Mouse (Mus musculus) mesoderm, embryonic 11.5 days (tissue): ENCODE data around the gene Il17rd.

ENCODE experiments used
- DNase-seq: peaks from one replicate; pipeline ENCODE4 v3.0.0-alpha.2; 2012; ENCODE audit warnings: low read depth, low spot score

Il17rd gene

GRCm38 (mm10) chr14:27145171-27146045 is 106.7 kb downstream of the Il17rd start:
- DNase-seq: peak; percentile 23

GRCm38 (mm10) chr14:27147726-27148125 is 109.0 kb downstream of the Il17rd start:
- no peak for DNase-seq

- DNase-seq: no peak
Measured at GRCm38 (mm10) chr14:27149401-27149800, 110.7 kb downstream of the Il17rd start.

- peak; percentile 35 for DNase-seq
Measured at GRCm38 (mm10) chr14:27150011-27150640, 111.4 kb downstream of the Il17rd start.

- peak; percentile 23 for DNase-seq
Measured at GRCm38 (mm10) chr14:27151432-27151831, 112.7 kb downstream of the Il17rd start.

GRCm38 (mm10) chr14:27155088-27155487 is 116.3 kb downstream of the Il17rd start:
- no peak for DNase-seq

- DNase-seq: no peak
Measured at GRCm38 (mm10) chr14:27156032-27156431, 117.3 kb downstream of the Il17rd start.
